Mouse (Mus musculus): ENCODE measurements at regions not wholly inside any gene's neighbourhood (a gene's known extent, or its start where the extent isn't known, plus 50 kb on each side); places are given as distances from the start of the nearest gene placed in this dataset.
"Not testable (repeated sequence)": the region's sequence is repeated elsewhere in the genome, so short reads cannot be mapped to it uniquely, and the experiment has no call there.

- ATAC-seq (ENCODE audit: borderline replicate concordance, extremely low read depth, low FRiP score, low TSS enrichment); H3K4me3 ChIP-seq; H3K4me2 ChIP-seq; H3K27ac ChIP-seq; H3K36me3 ChIP-seq; H3K4me1 ChIP-seq; H3K9ac ChIP-seq; H3K27me3 ChIP-seq; H3K9me3 ChIP-seq: not testable (repeated sequence)
- WGBS: 74% methylated on average over 3 of the region's 3 CpGs
Measured at GRCm38 (mm10) chr12:115334770-115335169, 712.8 kb upstream of the Zfp386 start.

- no peaks in the 10 kb centered on the region for H3K27me3 ChIP-seq
- no peaks in the 10 kb centered on the region for H3K36me3 ChIP-seq
- 0 out of 2 replicates have a peak, but pooled peaks cover 4% of the 10 kb centered on the region for H3K9me3 ChIP-seq
- H3K9ac ChIP-seq: no peak overlapping the region
- ATAC-seq (ENCODE audit: borderline replicate concordance, extremely low read depth, low FRiP score, low TSS enrichment): no peak
- H3K4me2 ChIP-seq: no peak overlapping the region
- 79% methylated on average over 1 of the region's 1 CpGs for WGBS
- H3K4me1 ChIP-seq: no peaks in the 10 kb centered on the region
- no peak overlapping the region for H3K4me3 ChIP-seq
- no peak overlapping the region for H3K27ac ChIP-seq
Measured at GRCm38 (mm10) chr12:115336594-115336993, 710.9 kb upstream of the Zfp386 start.

DNA sequence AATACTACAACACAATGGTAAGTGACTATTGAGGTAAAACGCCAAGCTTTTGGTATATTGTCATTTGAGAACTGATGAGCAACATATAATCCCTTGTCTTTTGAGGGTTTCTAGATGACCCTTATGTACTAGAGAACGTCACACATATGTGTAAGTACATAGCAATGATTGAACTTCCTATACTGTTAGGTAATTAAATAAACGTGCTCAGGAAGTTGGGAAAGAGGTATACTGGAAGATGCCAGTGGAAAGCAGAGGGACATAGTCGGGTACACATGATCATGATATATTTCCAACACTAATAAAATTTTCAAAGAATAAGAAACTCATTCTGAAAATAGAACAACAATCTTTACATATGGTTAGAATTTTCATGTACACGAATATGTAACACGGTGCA, 701.4 kb upstream of the Zfp386 start:
- not testable (repeated sequence) for H3K4me1 ChIP-seq; H3K4me3 ChIP-seq; H3K9ac ChIP-seq; H3K27me3 ChIP-seq; H3K36me3 ChIP-seq; H3K9me3 ChIP-seq; ATAC-seq (ENCODE audit: borderline replicate concordance, extremely low read depth, low FRiP score, low TSS enrichment); H3K27ac ChIP-seq; H3K4me2 ChIP-seq
- WGBS: 54% methylated on average over 4 of the region's 6 CpGs

- 66% methylated on average over 2 of the region's 2 CpGs for WGBS
- not testable (repeated sequence) for H3K27ac ChIP-seq; H3K4me3 ChIP-seq; H3K36me3 ChIP-seq; H3K9ac ChIP-seq; H3K4me1 ChIP-seq; ATAC-seq (ENCODE audit: borderline replicate concordance, extremely low read depth, low FRiP score, low TSS enrichment); H3K27me3 ChIP-seq; H3K9me3 ChIP-seq; H3K4me2 ChIP-seq
Measured at GRCm38 (mm10) chr12:115359050-115359449, 688.5 kb upstream of the Zfp386 start.

GRCm38 (mm10) chr12:115365628-115366027, 681.9 kb upstream of the Zfp386 start:
- H3K27ac ChIP-seq; H3K9me3 ChIP-seq; H3K4me3 ChIP-seq; H3K36me3 ChIP-seq; H3K9ac ChIP-seq; H3K4me1 ChIP-seq; H3K27me3 ChIP-seq; ATAC-seq (ENCODE audit: borderline replicate concordance, extremely low read depth, low FRiP score, low TSS enrichment); H3K4me2 ChIP-seq: not testable (repeated sequence)
- 58% methylated on average over 1 of the region's 1 CpGs for WGBS

DNA sequence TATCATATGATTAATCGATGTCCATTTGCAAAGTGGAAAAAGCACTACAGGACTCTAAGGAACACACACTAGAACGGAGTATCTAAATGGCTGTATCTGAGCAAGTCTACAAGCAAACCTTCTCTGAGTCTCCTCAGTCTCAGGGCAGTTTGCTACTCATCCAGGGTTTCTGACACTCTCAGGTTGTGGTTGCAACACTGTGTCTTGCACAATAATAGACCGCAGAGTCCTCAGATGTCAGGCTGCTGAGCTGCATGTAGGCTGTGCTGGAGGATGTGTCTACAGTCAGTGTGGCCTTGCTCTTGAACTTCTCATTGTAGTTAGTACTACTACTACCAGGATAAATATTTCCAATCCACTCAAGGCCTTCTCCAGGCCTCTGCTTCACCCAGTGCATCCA, 675.7 kb upstream of the Zfp386 start:
- H3K27ac ChIP-seq; H3K4me1 ChIP-seq; H3K27me3 ChIP-seq; H3K4me2 ChIP-seq; H3K9ac ChIP-seq; H3K9me3 ChIP-seq; H3K4me3 ChIP-seq; ATAC-seq (ENCODE audit: borderline replicate concordance, extremely low read depth, low FRiP score, low TSS enrichment); H3K36me3 ChIP-seq: not testable (repeated sequence)
- 78% methylated on average over 3 of the region's 3 CpGs for WGBS

- H3K4me2 ChIP-seq; H3K4me1 ChIP-seq; H3K9ac ChIP-seq; ATAC-seq (ENCODE audit: borderline replicate concordance, extremely low read depth, low FRiP score, low TSS enrichment); H3K9me3 ChIP-seq; H3K27me3 ChIP-seq; H3K36me3 ChIP-seq; H3K27ac ChIP-seq; H3K4me3 ChIP-seq: not testable (repeated sequence)
- 51% methylated on average over 3 of the region's 3 CpGs for WGBS
Measured at GRCm38 (mm10) chr12:115373056-115373455, 674.5 kb upstream of the Zfp386 start.

- H3K4me1 ChIP-seq: not testable (repeated sequence)
Measured at GRCm38 (mm10) chr12:115386479-115386878, 661.0 kb upstream of the Zfp386 start.

DNA sequence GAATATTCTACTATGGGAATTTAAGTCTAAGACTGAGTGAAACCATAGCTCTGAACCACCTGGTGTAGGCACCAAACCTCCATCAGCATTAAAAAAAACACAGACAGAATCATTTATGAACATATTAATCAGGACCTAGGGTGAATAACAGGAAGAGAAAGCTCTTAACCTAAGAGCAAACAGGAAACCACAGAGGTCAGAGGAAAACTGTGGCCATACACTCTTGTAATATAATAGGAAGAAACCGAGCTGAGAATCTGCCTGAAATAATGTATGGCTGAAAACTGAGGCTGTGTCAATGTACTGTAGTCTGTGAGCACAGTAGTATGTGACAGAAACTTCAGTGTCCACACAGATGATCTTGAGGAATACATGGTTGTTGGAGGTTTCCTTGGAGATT, 643.4 kb upstream of the Zfp386 start:
- no peak overlapping the region for H3K4me3 ChIP-seq
- no peaks in the 10 kb centered on the region for H3K27me3 ChIP-seq
- ATAC-seq (ENCODE audit: borderline replicate concordance, extremely low read depth, low FRiP score, low TSS enrichment): no peak
- H3K9ac ChIP-seq: no peak overlapping the region
- no peaks in the 10 kb centered on the region for H3K36me3 ChIP-seq
- H3K9me3 ChIP-seq: no peaks in the 10 kb centered on the region
- H3K4me1 ChIP-seq: no peaks in the 10 kb centered on the region
- WGBS: 48% methylated on average over 1 of the region's 1 CpGs
- no peak overlapping the region for H3K27ac ChIP-seq
- H3K4me2 ChIP-seq: no peak overlapping the region

More at GRCm38 (mm10) chr12:115386479-115386878, 661.0 kb upstream of the Zfp386 start:
- H3K9ac ChIP-seq; H3K36me3 ChIP-seq; ATAC-seq (ENCODE audit: borderline replicate concordance, extremely low read depth, low FRiP score, low TSS enrichment); H3K4me2 ChIP-seq; H3K27ac ChIP-seq; H3K4me3 ChIP-seq; H3K27me3 ChIP-seq; H3K9me3 ChIP-seq: not testable (repeated sequence)

DNA sequence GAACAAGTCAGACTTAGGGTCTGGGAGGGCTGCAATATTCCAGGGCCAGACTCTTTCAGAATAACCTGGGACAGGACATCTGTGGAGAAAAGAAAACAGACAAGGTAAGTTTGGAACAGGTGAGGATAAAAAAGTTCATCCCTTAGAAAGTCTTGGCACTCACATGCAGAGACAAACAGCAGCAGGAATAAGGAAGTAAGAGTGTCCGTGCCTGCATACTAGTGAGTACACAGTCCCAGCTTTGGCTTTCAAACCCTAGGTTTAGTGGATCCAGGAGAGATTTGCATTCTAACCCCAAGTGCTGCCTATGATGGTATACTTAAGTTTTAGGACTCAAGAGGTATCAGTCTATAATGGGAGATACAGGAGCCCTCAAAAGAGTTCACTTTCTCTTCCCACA, 642.9 kb upstream of the Zfp386 start:
- ATAC-seq (ENCODE audit: borderline replicate concordance, extremely low read depth, low FRiP score, low TSS enrichment): no peak
- no peak overlapping the region for H3K27ac ChIP-seq
- no peak overlapping the region for H3K4me2 ChIP-seq
- no peaks in the 10 kb centered on the region for H3K4me1 ChIP-seq
- 67% methylated on average over 1 of the region's 1 CpGs for WGBS
- H3K4me3 ChIP-seq: no peak overlapping the region
- no peak overlapping the region for H3K9ac ChIP-seq
- no peaks in the 10 kb centered on the region for H3K9me3 ChIP-seq
- no peaks in the 10 kb centered on the region for H3K36me3 ChIP-seq
- no peaks in the 10 kb centered on the region for H3K27me3 ChIP-seq

- H3K36me3 ChIP-seq; ATAC-seq (ENCODE audit: borderline replicate concordance, extremely low read depth, low FRiP score, low TSS enrichment); H3K27ac ChIP-seq; H3K9me3 ChIP-seq; H3K4me1 ChIP-seq; H3K4me3 ChIP-seq; H3K4me2 ChIP-seq; H3K9ac ChIP-seq; H3K27me3 ChIP-seq: not testable (repeated sequence)
- 73% methylated on average over 3 of the region's 5 CpGs for WGBS
Measured at GRCm38 (mm10) chr12:115446247-115446646, 601.3 kb upstream of the Zfp386 start.

- WGBS: 49% methylated on average over 3 of the region's 3 CpGs
- not testable (repeated sequence) for H3K4me1 ChIP-seq; H3K36me3 ChIP-seq; H3K9ac ChIP-seq; H3K4me2 ChIP-seq; H3K27ac ChIP-seq; H3K27me3 ChIP-seq; H3K4me3 ChIP-seq; ATAC-seq (ENCODE audit: borderline replicate concordance, extremely low read depth, low FRiP score, low TSS enrichment); H3K9me3 ChIP-seq
Measured at GRCm38 (mm10) chr12:115452626-115453025, 594.9 kb upstream of the Zfp386 start.

GRCm38 (mm10) chr12:115464777-115465176, 582.7 kb upstream of the Zfp386 start:
- H3K4me1 ChIP-seq; H3K9ac ChIP-seq; H3K36me3 ChIP-seq; H3K27ac ChIP-seq; H3K27me3 ChIP-seq; H3K4me2 ChIP-seq; ATAC-seq (ENCODE audit: borderline replicate concordance, extremely low read depth, low FRiP score, low TSS enrichment); H3K4me3 ChIP-seq; H3K9me3 ChIP-seq: not testable (repeated sequence)
